17 mouse cellular contexts compared by ENCODE assay signal in the genomic region with DNA sequence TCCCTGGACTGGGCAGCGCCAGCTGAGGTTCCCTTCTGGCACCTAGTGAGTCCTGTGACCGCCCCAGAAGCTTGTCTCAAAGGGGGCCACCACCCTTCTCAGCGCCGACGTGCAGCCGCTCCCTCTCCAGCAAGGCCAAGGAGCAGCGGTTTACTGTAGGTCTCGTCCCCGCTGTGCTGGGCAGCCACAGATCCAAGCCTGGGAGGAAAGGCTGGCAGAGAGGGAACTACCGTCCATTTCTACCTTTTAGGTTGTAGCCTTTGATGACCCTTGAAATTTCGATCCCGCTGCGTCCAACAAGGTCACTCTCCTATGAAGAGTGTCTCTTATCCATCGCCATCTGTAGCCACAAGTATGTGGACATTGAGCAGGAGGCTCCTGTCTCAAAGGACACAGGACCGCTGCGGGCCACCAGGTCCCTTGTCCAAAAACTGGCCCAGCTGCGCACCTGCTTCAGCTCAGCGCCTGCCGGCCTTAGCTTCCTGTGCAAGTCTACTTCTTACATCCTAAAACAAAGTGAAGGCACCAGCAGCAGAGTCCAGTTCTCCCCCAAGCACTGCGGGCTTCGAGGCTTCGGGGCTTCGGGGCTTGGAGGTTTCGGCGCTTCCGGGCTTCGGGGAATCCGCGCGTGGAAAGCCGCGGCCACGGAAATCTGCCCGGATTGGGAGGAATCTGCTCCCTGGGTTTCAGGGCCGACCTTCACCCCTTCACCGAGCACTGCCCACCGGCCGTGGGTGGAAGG. TPM values are rescaled to one million over a fixed set of nuclear protein-coding genes. Genes with fewer than 3 reads are reported as not detected.
DNase-seq lines count a peak whose midpoint lies in the region; ATAC-seq and TF ChIP-seq lines count a peak whose summit lies in the region.
"Had no signal": no experiment of that assay in that cellular context is flagged by ENCODE, and none has a peak within 500 bp of the region (broad histone marks: within the 10 kb centered on the region; RNA-seq: fewer than 3 reads in every experiment).

No protein-coding gene starts in this region.

- ATAC-seq in lung, embryonic 14.5 days (ENCODE audit: insufficient read depth): no peak
- ATAC-seq in midbrain, embryonic 16.5 days: peak; percentile 26; the same call in 1 of the 2 replicates
- no peak for ATAC-seq in erythroblast, adult 5-6 weeks (replicated peaks; ENCODE audit: low FRiP score, poor library complexity, severe bottlenecking)
- no peak for ATAC-seq in monocyte, adult 5-6 weeks (replicated peaks; ENCODE audit: insufficient number of reproducible peaks, low FRiP score, low TSS enrichment, poor library complexity, severe bottlenecking)
- ATAC-seq: intestine, postnatal 0 days; liver, embryonic 12.5 days; Patski had no signal

- H3K27me3 ChIP-seq in lung, embryonic 14.5 days (ENCODE audit: insufficient read depth, low read length): peaks cover 76% of the 10 kb centered on the region
- H3K27me3 ChIP-seq in midbrain, embryonic 16.5 days (ENCODE audit: control insufficient read depth, insufficient read depth, low read depth, low read length): peaks cover 67% of the 10 kb centered on the region

- H3K27ac ChIP-seq in lung, embryonic 14.5 days (ENCODE audit: low read depth): no peak overlapping the region
- no peak overlapping the region for H3K27ac ChIP-seq in midbrain, embryonic 16.5 days (ENCODE audit: low read length)
- H3K27ac ChIP-seq: kidney, postnatal 0 days; liver, embryonic 12.5 days; neural tube, embryonic 13.5 days had no signal

- no peak for TF ChIP-seq POLR2A in lung, adult 2 months (IDR thresholded peaks at IDR 0.05; ENCODE audit: borderline replicate concordance, extremely low read depth, low read depth, low read length)

- TF ChIP-seq CTCF in lung, embryonic 14.5 days (IDR thresholded peaks at IDR 0.05; ENCODE audit: low read depth): no peak
- no peak for TF ChIP-seq CTCF in lung, adult 2 months (IDR thresholded peaks at IDR 0.05; ENCODE audit: insufficient read depth, low read length)

- H3K4me1 ChIP-seq in lung, embryonic 14.5 days (ENCODE audit: insufficient read depth): 0 out of 2 replicates have a peak, but pooled peaks cover 3% of the 10 kb centered on the region
- H3K4me1 ChIP-seq in lung, adult 2 months (ENCODE audit: control insufficient read depth, insufficient read depth, low read length): no peaks in the 10 kb centered on the region
- H3K4me1 ChIP-seq in midbrain, embryonic 16.5 days (ENCODE audit: control insufficient read depth, insufficient read depth, low read length): peaks cover 2% of the 10 kb centered on the region; the same call in 1 of the 2 replicates
- H3K4me1 ChIP-seq: liver, embryonic 12.5 days had no signal

- 0 out of 2 replicates have a peak overlapping the region, but pooled peaks have one; percentile 12 for H3K4me2 ChIP-seq in lung, embryonic 14.5 days
- no peak overlapping the region for H3K4me2 ChIP-seq in midbrain, embryonic 16.5 days (ENCODE audit: low read length)
- H3K4me2 ChIP-seq: liver, embryonic 12.5 days; neural tube, embryonic 13.5 days had no signal

- H3K36me3 ChIP-seq in lung, embryonic 14.5 days (ENCODE audit: insufficient read depth): no peaks in the 10 kb centered on the region
- no peaks in the 10 kb centered on the region for H3K36me3 ChIP-seq in midbrain, embryonic 16.5 days (ENCODE audit: control insufficient read depth, insufficient read depth, low read length)
- H3K36me3 ChIP-seq: liver, embryonic 12.5 days; neural tube, embryonic 13.5 days had no signal

- no peaks in the 10 kb centered on the region for H3K9me3 ChIP-seq in lung, embryonic 14.5 days (ENCODE audit: low read depth, low read length)
- H3K9me3 ChIP-seq in midbrain, embryonic 16.5 days (replicated peaks; ENCODE audit: control insufficient read depth, low read length, poor library complexity, severe bottlenecking): no peaks in the 10 kb centered on the region
- H3K9me3 ChIP-seq: liver, embryonic 12.5 days; neural tube, embryonic 13.5 days had no signal

- H3K9ac ChIP-seq in lung, embryonic 14.5 days: no peak overlapping the region
- no peak overlapping the region for H3K9ac ChIP-seq in midbrain, embryonic 16.5 days (ENCODE audit: low read depth, low read length)
- H3K9ac ChIP-seq: liver, embryonic 12.5 days; neural tube, embryonic 13.5 days had no signal

- 9% methylated on average over 38 of the region's 38 CpGs for WGBS in lung, embryonic 14.5 days
- 19% methylated on average over 38 of the region's 38 CpGs for WGBS in lung, adult 2 months
- WGBS in midbrain, embryonic 16.5 days: 2% methylated on average over 38 of the region's 38 CpGs

- DNase-seq in embryo, embryonic 10.5 days (ENCODE audit: low spot score): peak; percentile 52
- DNase-seq in embryo, embryonic 10 days (ENCODE audit: low spot score): no peak
- peak; percentile 28 for DNase-seq in lung, embryonic 14.5 days
- DNase-seq in lung, adult 2 months: no peak
- peak; percentile 42 for DNase-seq in embryo, embryonic 9.5 days (ENCODE audit: extremely low spot score)
- DNase-seq: gastrocnemius, postnatal 10 days; heart, postnatal 10 days; lung, postnatal 10 days had no signal

- H3K4me3 ChIP-seq in lung, embryonic 14.5 days (ENCODE audit: low read depth, low read length): no peak overlapping the region
- H3K4me3 ChIP-seq in lung, adult 2 months (replicated peaks; ENCODE audit: extremely low read depth, low read depth, low read length): no peak overlapping the region
- no peak overlapping the region for H3K4me3 ChIP-seq in midbrain, embryonic 16.5 days (ENCODE audit: low read depth, low read length)
- H3K4me3 ChIP-seq: erythroblast, embryonic 14.5 days; liver, embryonic 12.5 days; neural tube, embryonic 13.5 days had no signal

RNA-seq across cellular contexts. Expression of gene Foxf2, which starts 10.7 kb away (rescaled TPM):
- polyA plus RNA-seq in lung, embryonic 14.5 days (2014; fragmentation: Nextera tagmentation; extraction: Ambion mirVana): 37.7 and 43.2 TPM in 2 replicates
- polyA plus RNA-seq in lung, adult 2 months (2012; rRNA removed): 64.7 and 69.8 TPM in 2 replicates
- 4.1 and 4.6 TPM in 2 replicates for polyA plus RNA-seq in midbrain, embryonic 16.5 days (2015; fragmentation: Nextera tagmentation; extraction: Ambion mirVana)
- total RNA-seq in erythroblast, adult 5-6 weeks (2015; ENCODE audit: low replicate concordance): not detected in 2 replicates
- total RNA-seq in erythroblast, adult 5-6 weeks (2017; ENCODE audit: low replicate concordance): not detected in 2 replicates
- total RNA-seq in monocyte, adult 5-6 weeks (2017): not detected in 3 replicates
- total RNA-seq: gastrocnemius, postnatal 10 days had no signal
- polyA plus RNA-seq: erythroblast, embryonic 14.5 days; kidney, postnatal 0 days had no signal

RNA-seq across cellular contexts. Expression of gene A530084C06Rik, which starts 55.8 kb away (rescaled TPM):
- not detected in 2 replicates for polyA plus RNA-seq in lung, embryonic 14.5 days (2014; fragmentation: Nextera tagmentation; extraction: Ambion mirVana)
- polyA plus RNA-seq in lung, adult 2 months (2012; rRNA removed): 0.67 and 0.88 TPM in 2 replicates
- not detected in 2 replicates for polyA plus RNA-seq in midbrain, embryonic 16.5 days (2015; fragmentation: Nextera tagmentation; extraction: Ambion mirVana)
- not detected in 2 replicates for total RNA-seq in erythroblast, adult 5-6 weeks (2015; ENCODE audit: low replicate concordance)
- not detected in 2 replicates for total RNA-seq in erythroblast, adult 5-6 weeks (2017; ENCODE audit: low replicate concordance)
- 0.29 to 0.53 TPM in 2 of 3 replicates, not detected in the other for total RNA-seq in monocyte, adult 5-6 weeks (2017)
- total RNA-seq: gastrocnemius, postnatal 10 days had no signal
- polyA plus RNA-seq: erythroblast, embryonic 14.5 days; intestine, postnatal 0 days; kidney, postnatal 0 days; liver, embryonic 12.5 days; neural tube, embryonic 13.5 days; Patski had no signal

RNA-seq across cellular contexts. Expression of gene Foxq1, which starts 59.0 kb away (rescaled TPM):
- 0.78 and 0.92 TPM in 2 replicates for polyA plus RNA-seq in lung, embryonic 14.5 days (2014; fragmentation: Nextera tagmentation; extraction: Ambion mirVana)
- polyA plus RNA-seq in lung, adult 2 months (2012; rRNA removed): 6.4 and 7.9 TPM in 2 replicates
- 1.3 and 1.6 TPM in 2 replicates for polyA plus RNA-seq in midbrain, embryonic 16.5 days (2015; fragmentation: Nextera tagmentation; extraction: Ambion mirVana)
- total RNA-seq in erythroblast, adult 5-6 weeks (2015; ENCODE audit: low replicate concordance): not detected in 2 replicates
- not detected in 2 replicates for total RNA-seq in erythroblast, adult 5-6 weeks (2017; ENCODE audit: low replicate concordance)
- 0.64 to 1.0 TPM in 2 of 3 replicates, not detected in the other for total RNA-seq in monocyte, adult 5-6 weeks (2017)
- total RNA-seq: gastrocnemius, postnatal 10 days had no signal
- polyA plus RNA-seq: erythroblast, embryonic 14.5 days had no signal

Comparison
In these comparisons a context has a peak if more than half of its experiments do, and no peak if none do; other contexts are left out.
1. DNase-seq: peak in embryo, embryonic 10.5 days (single experiment), lung, embryonic 14.5 days (single experiment) and embryo, embryonic 9.5 days (single experiment); none in embryo, embryonic 10 days (single experiment) and lung, adult 2 months (single experiment).